Mouse (Mus musculus) hindbrain, embryonic 11.5 days (tissue): ENCODE results near the gene E330009J07Rik. TPM values are rescaled to one million over a fixed set of nuclear protein-coding genes. Genes with fewer than 3 reads are reported as not detected.

Experiments
- ATAC-seq: fragments of 200-750 bp; cut with Nextera tagmentation; 2 replicates; pipeline ENCODE4 v1.8.0; 2017; ENCODE audit warnings: mild to moderate bottlenecking, moderate TSS enrichment, moderate library complexity; ENCODE audit not compliant: low FRiP score
- DNase-seq: peaks from one replicate; pipeline ENCODE4 v3.0.0-alpha.2; 2015; ENCODE audit warnings: low spot score
- H3K27ac ChIP-seq: fragments of 300-500 bp; sonication (generic); 2 replicates; pipeline ENCODE4 v1.5.1; 2014; ENCODE audit warnings: mild to moderate bottlenecking, low read depth, low read length
- H3K27me3 ChIP-seq: fragments of 300-500 bp; sonication (generic); 2 replicates; pipeline ENCODE4 v1.6.1; 2014; ENCODE audit warnings: mild to moderate bottlenecking, low read length, moderate library complexity, mixed read lengths; ENCODE audit not compliant: control insufficient read depth, insufficient read depth
- H3K36me3 ChIP-seq: fragments of 300-500 bp; sonication (generic); 2 replicates; pipeline ENCODE4 v1.6.1; 2014; ENCODE audit warnings: mild to moderate bottlenecking, low read length, moderate library complexity, mixed read lengths; ENCODE audit not compliant: control insufficient read depth, insufficient read depth
- H3K4me1 ChIP-seq: fragments of 300-500 bp; sonication (generic); replicated peaks from 2 replicates; pipeline ENCODE4 v1.6.1; 2014; ENCODE audit warnings: low read length, mixed read lengths; ENCODE audit not compliant: control insufficient read depth, insufficient read depth
- H3K4me2 ChIP-seq: fragments of 300-500 bp; sonication (generic); replicated peaks from 2 replicates; pipeline ENCODE4 v1.6.1; 2014; ENCODE audit warnings: mild to moderate bottlenecking, low read depth, low read length
- H3K4me3 ChIP-seq: fragments of 300-500 bp; sonication (generic); 2 replicates; pipeline ENCODE4 v1.5.1; 2014; ENCODE audit warnings: low read depth, low read length
- H3K9ac ChIP-seq: fragments of 300-500 bp; sonication (generic); 2 replicates; pipeline ENCODE4 v1.6.1; 2014; ENCODE audit warnings: low read depth, low read length
- H3K9me3 ChIP-seq: fragments of 300-500 bp; sonication (generic); 2 replicates; pipeline ENCODE4 v1.6.1; 2016; ENCODE audit warnings: low read length; ENCODE audit not compliant: control insufficient read depth
- WGBS: fragments of 180-500 bp; shearing (Covaris S2); extraction: QIAGEN DNeasy Blood & Tissue Kit; methylation state at CpG from one replicate; pipeline ENCODE4 v1.1.7; 2014; 5-methylcytosine and 5-hydroxymethylcytosine counted together
- polyA plus RNA-seq: library from polyadenylated mRNA; unstranded; fragments of >200 nt; fragmentation: Nextera tagmentation; extraction: Ambion mirVana; gene quantifications from 2 replicates; pipeline ENCODE4 v1.2.1, GENCODE M21; 2014

E330009J07Rik gene
- polyA plus RNA-seq, 1 experiment from 2014 or later = 16.8 TPM

- 57% methylated on average over 1 of the region's 1 CpGs for WGBS
- Histone ChIP-seq H3K27me3 (no peaks in the 10 kb centered on the region), H3K4me2 (no peak overlapping the region), H3K9me3 (no peaks in the 10 kb centered on the region), H3K4me1 (no peaks in the 10 kb centered on the region), H3K36me3 (no peaks in the 10 kb centered on the region), H3K27ac (no peak overlapping the region), H3K9ac (no peak overlapping the region), H3K4me3 (no peak overlapping the region)
- no peak for DNase-seq
- no peak for ATAC-seq
These were observed 12.9 kb downstream of the E330009J07Rik start for GRCm38 (mm10) chr6:40423013-40423412.

GRCm38 (mm10) chr6:40421099-40421498, 14.8 kb downstream of the E330009J07Rik start:
- no peaks in the 10 kb centered on the region for H3K9me3 ChIP-seq
- H3K4me3 ChIP-seq = no peak overlapping the region
- H3K27ac ChIP-seq = no peak overlapping the region
- no peak overlapping the region for H3K9ac ChIP-seq
- no peak overlapping the region for H3K4me2 ChIP-seq
- DNase-seq = no peak
- no peaks in the 10 kb centered on the region for H3K36me3 ChIP-seq
- no peaks in the 10 kb centered on the region for H3K4me1 ChIP-seq
- no peak for ATAC-seq
- H3K27me3 ChIP-seq = no peaks in the 10 kb centered on the region
- 95% methylated on average over 6 of the region's 6 CpGs for WGBS

- Histone ChIP-seq H3K9ac (no peak overlapping the region), H3K27ac (no peak overlapping the region), H3K4me1 (no peaks in the 10 kb centered on the region), H3K4me3 (no peak overlapping the region), H3K36me3 (no peaks in the 10 kb centered on the region), H3K27me3 (no peaks in the 10 kb centered on the region), H3K4me2 (no peak overlapping the region), H3K9me3 (no peaks in the 10 kb centered on the region)
- DNase-seq (no peak), ATAC-seq (no peak)
- 92% methylated on average over 4 of the region's 4 CpGs for WGBS
These were observed 17.5 kb downstream of the E330009J07Rik start for GRCm38 (mm10) chr6:40418386-40418785.

- H3K36me3 ChIP-seq = no peaks in the 10 kb centered on the region
- no peaks in the 10 kb centered on the region for H3K27me3 ChIP-seq
- no peak overlapping the region for H3K4me3 ChIP-seq
- ATAC-seq (no peak), DNase-seq (no peak)
- no peaks in the 10 kb centered on the region for H3K9me3 ChIP-seq
- WGBS = 86% methylated on average over 5 of the region's 5 CpGs
- H3K4me2 ChIP-seq = no peak overlapping the region
- H3K4me1 ChIP-seq = no peaks in the 10 kb centered on the region
- no peak overlapping the region for H3K9ac ChIP-seq
- H3K27ac ChIP-seq = no peak overlapping the region
These were observed 20.1 kb downstream of the E330009J07Rik start for GRCm38 (mm10) chr6:40415799-40416198.

GRCm38 (mm10) chr6:40413565-40413964, 22.4 kb downstream of the E330009J07Rik start:
- no peaks in the 10 kb centered on the region for H3K27me3 ChIP-seq
- ATAC-seq (no peak), DNase-seq (no peak)
- no peak overlapping the region for H3K27ac ChIP-seq
- 88% methylated on average over 3 of the region's 3 CpGs for WGBS
- no peak overlapping the region for H3K4me3 ChIP-seq
- H3K9me3 ChIP-seq = no peaks in the 10 kb centered on the region
- no peak overlapping the region for H3K4me2 ChIP-seq
- no peaks in the 10 kb centered on the region for H3K4me1 ChIP-seq
- no peaks in the 10 kb centered on the region for H3K36me3 ChIP-seq
- no peak overlapping the region for H3K9ac ChIP-seq

GRCm38 (mm10) chr6:40413046-40413445, 22.9 kb downstream of the E330009J07Rik start:
- no peak for ATAC-seq
- Histone ChIP-seq H3K27ac (no peak overlapping the region), H3K4me2 (no peak overlapping the region), H3K4me3 (no peak overlapping the region), H3K9ac (no peak overlapping the region), H3K27me3 (no peaks in the 10 kb centered on the region), H3K4me1 (no peaks in the 10 kb centered on the region), H3K9me3 (no peaks in the 10 kb centered on the region), H3K36me3 (no peaks in the 10 kb centered on the region)
- WGBS = 93% methylated on average over 5 of the region's 5 CpGs
- no peak for DNase-seq

GRCm38 (mm10) chr6:40411085-40411484, 24.9 kb downstream of the E330009J07Rik start:
- Histone ChIP-seq H3K4me1 (no peaks in the 10 kb centered on the region), H3K4me2 (no peak overlapping the region), H3K27me3 (no peaks in the 10 kb centered on the region), H3K27ac (no peak overlapping the region), H3K9ac (no peak overlapping the region), H3K9me3 (no peaks in the 10 kb centered on the region), H3K36me3 (no peaks in the 10 kb centered on the region), H3K4me3 (no peak overlapping the region)
- ATAC-seq = no peak
- 97% methylated on average over 3 of the region's 3 CpGs for WGBS
- DNase-seq = no peak

GRCm38 (mm10) chr6:40403640-40404285, 32.2 kb downstream of the E330009J07Rik start:
- no peaks in the 10 kb centered on the region for H3K4me1 ChIP-seq
- H3K27me3 ChIP-seq = no peaks in the 10 kb centered on the region
- no peaks in the 10 kb centered on the region for H3K9me3 ChIP-seq
- no peak overlapping the region for H3K4me3 ChIP-seq
- no peak overlapping the region for H3K9ac ChIP-seq
- H3K4me2 ChIP-seq = no peak overlapping the region
- no peak overlapping the region for H3K27ac ChIP-seq
- ATAC-seq (no peak), DNase-seq (no peak)
- no peaks in the 10 kb centered on the region; the same call in 1 of the 2 replicates for H3K36me3 ChIP-seq
- WGBS = 93% methylated on average over 4 of the region's 4 CpGs

GRCm38 (mm10) chr6:40402031-40402430, 33.9 kb downstream of the E330009J07Rik start:
- DNase-seq (no peak), ATAC-seq (no peak)
- Histone ChIP-seq H3K27me3 (no peaks in the 10 kb centered on the region), H3K4me1 (no peaks in the 10 kb centered on the region), H3K36me3 (no peaks in the 10 kb centered on the region; the same call in 1 of the 2 replicates), H3K9me3 (no peaks in the 10 kb centered on the region), H3K27ac (no peak overlapping the region), H3K9ac (no peak overlapping the region), H3K4me3 (no peak overlapping the region), H3K4me2 (no peak overlapping the region)
- WGBS = 95% methylated on average over 2 of the region's 2 CpGs
